Mouse (Mus musculus): ENCODE data around the gene Apoo. TPM values are rescaled to one million over a fixed set of nuclear protein-coding genes. Genes with fewer than 3 reads are reported as not detected.

The Apoo gene
- total RNA-seq, 2 experiments from 2014 or later, result 122 to 171 TPM

Small RNA genes lying within 50 kb of the gene (microRNA-seq; reads per million reads assigned to microRNA genes)
- 0 reads per million in 2 experiments for gene Gm44477

Other genes starting within 250 kb of the Apoo start
- gene Zfx, start 243.4 kb upstream of the Apoo start, total RNA-seq (2021), result 10 to 100 TPM; 25.5 to 27.3 TPM
- 100 to 1,000 TPM in 1 of 2 experiments, 10 to 100 TPM in 1; 94.5 to 142 TPM for gene Eif2s3x, start 154.3 kb upstream of the Apoo start, total RNA-seq (2021)
- gene Klhl15, start 132.5 kb upstream of the Apoo start, total RNA-seq (2021), result 10 to 100 TPM in 1 of 2 experiments, 1 to 10 TPM in 1; 4.6 to 11.1 TPM
- under 1 TPM in 1 of 2 experiments, not detected in 1; 0.14 TPM for gene Fam90a1b, start 340 bp upstream of the Apoo start, total RNA-seq (2021)
- 100 to 1,000 TPM; 117 to 146 TPM for gene Maged1, start 175.0 kb downstream of the Apoo start, total RNA-seq (2021)